Mouse (Mus musculus) E14TG2a.4 (cell line): Measurements from ENCODE around the gene Sgcb.
"Not testable (repeated sequence)": the region's sequence is repeated elsewhere in the genome, so short reads cannot be mapped to it uniquely, and the experiment has no call there.

Experiments used
- H3K27me3 ChIP-seq: 2 replicates; pipeline ENCODE4 v1.6.1; 2014; ENCODE audit warnings: low read length, control low read depth; ENCODE audit not compliant: insufficient read depth
- H3K36me3 ChIP-seq: 2 replicates; pipeline ENCODE4 v1.6.1; 2014; ENCODE audit warnings: low read length, control low read depth; ENCODE audit not compliant: insufficient read depth
- H3K4me1 ChIP-seq: replicated peaks from 2 replicates; pipeline ENCODE4 v1.6.1; 2014; ENCODE audit warnings: low read depth, low read length, control low read depth
- H3K4me3 ChIP-seq: replicated peaks from 2 replicates; pipeline ENCODE4 v1.5.1; 2014; ENCODE audit warnings: mild to moderate bottlenecking, low read length
- H3K9me3 ChIP-seq: 2 replicates; pipeline ENCODE4 v1.6.1; 2014; ENCODE audit warnings: low read length, control low read depth
- CTCF ChIP-seq: conservative IDR thresholded peaks from 2 replicates; pipeline ENCODE4 v1.5.1; 2014; ENCODE audit warnings: low read length
- NANOG ChIP-seq: IDR thresholded peaks from 2 replicates; pipeline ENCODE4 v1.6.1; 2014; ENCODE audit warnings: borderline replicate concordance, low read length, mixed read lengths
- POU5F1 ChIP-seq: IDR thresholded peaks from 2 replicates; pipeline ENCODE4 v1.6.1; 2014; ENCODE audit warnings: low read length, borderline replicate concordance

The Sgcb gene

GRCm38 (mm10) chr5:73604542-73604941 is 43.0 kb downstream of the Sgcb start:
- Histone ChIP-seq H3K27me3 (no peaks in the 10 kb centered on the region), H3K4me1 (peaks cover under 1% of the 10 kb centered on the region; the same call in 1 of the 2 replicates), H3K9me3 (peaks cover 9% of the 10 kb centered on the region), H3K4me3 (no peak overlapping the region), H3K36me3 (no peaks in the 10 kb centered on the region)
- TF ChIP-seq POU5F1 (no peak), NANOG (no peak)

GRCm38 (mm10) chr5:73602865-73603264 is 44.7 kb downstream of the Sgcb start:
- TF ChIP-seq CTCF (no peak), POU5F1 (no peak), NANOG (no peak)
- Histone ChIP-seq H3K9me3 (peaks cover 9% of the 10 kb centered on the region), H3K36me3 (no peaks in the 10 kb centered on the region), H3K27me3 (no peaks in the 10 kb centered on the region), H3K4me3 (no peak overlapping the region), H3K4me1 (peaks cover 7% of the 10 kb centered on the region)

GRCm38 (mm10) chr5:73601361-73601763 is 46.2 kb downstream of the Sgcb start:
- Histone ChIP-seq H3K36me3 (no peaks in the 10 kb centered on the region), H3K4me1 (peaks cover 7% of the 10 kb centered on the region), H3K27me3 (no peaks in the 10 kb centered on the region), H3K4me3 (no peak overlapping the region), H3K9me3 (peaks cover 5% of the 10 kb centered on the region)
- TF ChIP-seq NANOG (no peak), POU5F1 (no peak), CTCF (no peak)

GRCm38 (mm10) chr5:73599991-73600390 is 47.6 kb downstream of the Sgcb start:
- no peak for TF ChIP-seq POU5F1
- TF ChIP-seq NANOG: no peak
- no peak for TF ChIP-seq CTCF
- Histone ChIP-seq H3K27me3 (no peaks in the 10 kb centered on the region), H3K4me1 (peaks cover 7% of the 10 kb centered on the region), H3K36me3 (no peaks in the 10 kb centered on the region), H3K4me3 (no peak overlapping the region), H3K9me3 (peaks cover 8% of the 10 kb centered on the region)

- H3K4me1 ChIP-seq: peaks cover 7% of the 10 kb centered on the region
- TF ChIP-seq POU5F1 (no peak), NANOG (no peak), CTCF (no peak)
- H3K27me3 ChIP-seq: no peaks in the 10 kb centered on the region
- H3K9me3 ChIP-seq: peaks cover 15% of the 10 kb centered on the region
- H3K36me3 ChIP-seq: no peaks in the 10 kb centered on the region
- no peak overlapping the region for H3K4me3 ChIP-seq
Observed at GRCm38 (mm10) chr5:73598943-73599695, 48.5 kb downstream of the Sgcb start.

- Histone ChIP-seq H3K4me1 (peaks cover 7% of the 10 kb centered on the region; the same call in 1 of the 2 replicates), H3K36me3 (no peaks in the 10 kb centered on the region), H3K27me3 (no peaks in the 10 kb centered on the region), H3K9me3 (0 out of 2 replicates have a peak, but pooled peaks cover 4% of the 10 kb centered on the region), H3K4me3 (no peak overlapping the region)
- TF ChIP-seq CTCF: no peak
- no peak for TF ChIP-seq NANOG
- TF ChIP-seq POU5F1: no peak
Observed at GRCm38 (mm10) chr5:73587119-73587518, 60.5 kb downstream of the Sgcb start.

GRCm38 (mm10) chr5:73586597-73586996 is 61.0 kb downstream of the Sgcb start:
- no peak overlapping the region for H3K4me3 ChIP-seq
- H3K9me3 ChIP-seq: 0 out of 2 replicates have a peak, but pooled peaks cover 4% of the 10 kb centered on the region
- no peaks in the 10 kb centered on the region for H3K36me3 ChIP-seq
- TF ChIP-seq CTCF (no peak), POU5F1 (no peak), NANOG (no peak)
- H3K4me1 ChIP-seq: peaks cover 7% of the 10 kb centered on the region; the same call in 1 of the 2 replicates
- H3K27me3 ChIP-seq: no peaks in the 10 kb centered on the region

GRCm38 (mm10) chr5:73585212-73586115 is 62.1 kb downstream of the Sgcb start:
- TF ChIP-seq NANOG: peak; percentile 25; the same call in 1 of the 2 replicates
- no peak for TF ChIP-seq POU5F1
- Histone ChIP-seq H3K9me3 (0 out of 2 replicates have a peak, but pooled peaks cover 4% of the 10 kb centered on the region), H3K4me1 (peaks cover 7% of the 10 kb centered on the region; the same call in 1 of the 2 replicates)

GRCm38 (mm10) chr5:73584011-73584410 is 63.6 kb downstream of the Sgcb start:
- not testable (repeated sequence) for H3K27me3 ChIP-seq, H3K36me3 ChIP-seq, H3K4me1 ChIP-seq, H3K4me3 ChIP-seq, H3K9me3 ChIP-seq

More at GRCm38 (mm10) chr5:73585212-73586115, 62.1 kb downstream of the Sgcb start:
- Histone ChIP-seq H3K27me3 (no peaks in the 10 kb centered on the region), H3K36me3 (no peaks in the 10 kb centered on the region), H3K4me3 (no peak overlapping the region)
